In the genomic region with DNA sequence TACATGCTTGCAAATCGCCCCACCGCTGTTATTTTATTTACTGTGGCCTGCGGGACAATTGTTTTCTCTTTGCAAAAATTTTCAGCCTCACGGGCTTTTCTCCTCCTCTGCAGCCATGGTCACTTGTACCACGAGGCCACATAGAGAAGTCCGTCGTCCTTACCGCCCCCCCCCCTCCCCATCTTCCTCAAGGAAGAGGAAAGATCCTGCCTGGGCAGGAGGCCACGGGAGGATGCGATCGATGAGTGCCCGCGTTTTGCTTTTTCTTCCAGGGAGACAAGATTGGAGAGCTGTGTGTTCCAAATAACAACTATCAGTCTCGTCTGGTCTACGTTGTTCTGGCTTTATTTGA, we compare ENCODE assay signal across 10 mouse cellular contexts. TPM values are rescaled to one million over a fixed set of nuclear protein-coding genes. Genes with fewer than 3 reads are reported as not detected.
A peak's percentile ranks its signal among the peaks of the same experiment; 100 is the strongest.
DNase-seq lines count a peak whose midpoint lies in the region; ATAC-seq lines count a peak whose summit lies in the region.
"Had no signal": no experiment of that assay in that cellular context is flagged by ENCODE, and none has a peak within 500 bp of the region (broad histone marks: within the 10 kb centered on the region; RNA-seq: fewer than 3 reads in every experiment).

No protein-coding gene starts in this region.

- H3K27me3 ChIP-seq in heart, embryonic 16.5 days (ENCODE audit: control insufficient read depth, insufficient read depth, low read length): 0 out of 2 replicates have a peak, but pooled peaks cover 2% of the 10 kb centered on the region
- no peaks in the 10 kb centered on the region for H3K27me3 ChIP-seq in embryonic facial prominence, embryonic 11.5 days (ENCODE audit: control insufficient read depth, insufficient read depth, low read length)
- H3K27me3 ChIP-seq in hindbrain, embryonic 11.5 days (ENCODE audit: control insufficient read depth, insufficient read depth, low read length): no peaks in the 10 kb centered on the region
- H3K27me3 ChIP-seq in midbrain, embryonic 11.5 days (ENCODE audit: control insufficient read depth, insufficient read depth, low read length): no peaks in the 10 kb centered on the region

- H3K4me1 ChIP-seq in heart, embryonic 16.5 days (ENCODE audit: control insufficient read depth, insufficient read depth, low read length): peaks cover 6% of the 10 kb centered on the region; the same call in 1 of the 2 replicates
- H3K4me1 ChIP-seq in embryonic facial prominence, embryonic 11.5 days (ENCODE audit: control insufficient read depth, insufficient read depth, low read length): no peaks in the 10 kb centered on the region
- no peaks in the 10 kb centered on the region for H3K4me1 ChIP-seq in hindbrain, embryonic 11.5 days (replicated peaks; ENCODE audit: control insufficient read depth, insufficient read depth, low read length)
- H3K4me1 ChIP-seq in midbrain, embryonic 11.5 days (ENCODE audit: control insufficient read depth, insufficient read depth, low read length): peaks cover 8% of the 10 kb centered on the region

- DNase-seq in heart, adult 8-10 months (ENCODE audit: low spot score): no peak
- no peak for DNase-seq in embryonic facial prominence, embryonic 11.5 days (ENCODE audit: low spot score)
- DNase-seq in hindbrain, embryonic 11.5 days (ENCODE audit: low spot score): no peak
- no peak for DNase-seq in midbrain, embryonic 11.5 days (ENCODE audit: low spot score, missing footprints)
- DNase-seq in ovary, postnatal 14 days (ENCODE audit: low spot score): no peak
- no peak for DNase-seq in thymus, adult 18-20 months
- DNase-seq in testis, postnatal 14 days (ENCODE audit: low spot score): no peak
- DNase-seq: kidney, postnatal 36 days had no signal

- peak overlapping the region; percentile 51 for H3K4me3 ChIP-seq in heart, embryonic 16.5 days (ENCODE audit: low read length)
- H3K4me3 ChIP-seq in embryonic facial prominence, embryonic 11.5 days (ENCODE audit: low read depth, low read length): peak overlapping the region; percentile 23; the same call in 1 of the 2 replicates
- H3K4me3 ChIP-seq in hindbrain, embryonic 11.5 days (ENCODE audit: low read depth, low read length): 0 out of 2 replicates have a peak overlapping the region, but pooled peaks have one; percentile 12
- H3K4me3 ChIP-seq in midbrain, embryonic 11.5 days (ENCODE audit: low read depth, low read length): no peak overlapping the region; the same call in 1 of the 2 replicates

- no peak overlapping the region for H3K27ac ChIP-seq in heart, embryonic 16.5 days (ENCODE audit: low read length)
- no peak overlapping the region for H3K27ac ChIP-seq in embryonic facial prominence, embryonic 11.5 days (replicated peaks; ENCODE audit: low read depth, low read length)
- H3K27ac ChIP-seq in hindbrain, embryonic 11.5 days (ENCODE audit: low read depth, low read length): no peak overlapping the region
- H3K27ac ChIP-seq in midbrain, embryonic 11.5 days (ENCODE audit: low read depth, low read length): no peak overlapping the region; the same call in 1 of the 2 replicates

- H3K4me2 ChIP-seq in heart, embryonic 16.5 days (ENCODE audit: low read depth, low read length): peak overlapping the region; percentile 84
- peak overlapping the region; percentile 40 for H3K4me2 ChIP-seq in embryonic facial prominence, embryonic 11.5 days (ENCODE audit: low read depth, low read length)
- H3K4me2 ChIP-seq in hindbrain, embryonic 11.5 days (replicated peaks; ENCODE audit: low read depth, low read length): peak overlapping the region; percentile 40
- H3K4me2 ChIP-seq in midbrain, embryonic 11.5 days: peak overlapping the region; percentile 36

- H3K36me3 ChIP-seq in heart, embryonic 16.5 days (ENCODE audit: control insufficient read depth, insufficient read depth): no peaks in the 10 kb centered on the region
- no peaks in the 10 kb centered on the region for H3K36me3 ChIP-seq in embryonic facial prominence, embryonic 11.5 days (replicated peaks; ENCODE audit: control insufficient read depth, insufficient read depth, low read depth, low read length)
- no peaks in the 10 kb centered on the region for H3K36me3 ChIP-seq in hindbrain, embryonic 11.5 days (ENCODE audit: control insufficient read depth, insufficient read depth, low read length)
- no peaks in the 10 kb centered on the region for H3K36me3 ChIP-seq in midbrain, embryonic 11.5 days (ENCODE audit: control insufficient read depth, insufficient read depth, low read length)

- no peak for ATAC-seq in heart, embryonic 16.5 days (replicated peaks; ENCODE audit: extremely low read depth, insufficient read depth, low FRiP score)
- ATAC-seq in embryonic facial prominence, embryonic 11.5 days (replicated peaks; ENCODE audit: insufficient number of reproducible peaks, low FRiP score, low TSS enrichment, low read depth): 0 out of 2 replicates have a peak, but pooled peaks have one; percentile 26
- ATAC-seq in hindbrain, embryonic 11.5 days (ENCODE audit: low FRiP score): peak; percentile 81
- peak; percentile 65 for ATAC-seq in midbrain, embryonic 11.5 days (ENCODE audit: low FRiP score)

- WGBS in heart, embryonic 16.5 days: 18% methylated on average over 15 of the region's 15 CpGs
- WGBS in embryonic facial prominence, embryonic 11.5 days: 8% methylated on average over 15 of the region's 15 CpGs
- 9% methylated on average over 15 of the region's 15 CpGs for WGBS in hindbrain, embryonic 11.5 days
- 13% methylated on average over 15 of the region's 15 CpGs for WGBS in midbrain, embryonic 11.5 days

- H3K9me3 ChIP-seq in heart, embryonic 16.5 days (replicated peaks; ENCODE audit: control insufficient read depth, low read length): no peaks in the 10 kb centered on the region
- no peaks in the 10 kb centered on the region for H3K9me3 ChIP-seq in embryonic facial prominence, embryonic 11.5 days (replicated peaks; ENCODE audit: control insufficient read depth, low read length)
- no peaks in the 10 kb centered on the region for H3K9me3 ChIP-seq in hindbrain, embryonic 11.5 days (ENCODE audit: control insufficient read depth, low read length)
- H3K9me3 ChIP-seq in midbrain, embryonic 11.5 days (ENCODE audit: control insufficient read depth, low read length): no peaks in the 10 kb centered on the region

- H3K9ac ChIP-seq in heart, embryonic 16.5 days (ENCODE audit: low read length): peak overlapping the region; percentile 68
- peak overlapping the region; percentile 65 for H3K9ac ChIP-seq in embryonic facial prominence, embryonic 11.5 days (replicated peaks; ENCODE audit: low read length)
- peak overlapping the region; percentile 40; the same call in 1 of the 2 replicates for H3K9ac ChIP-seq in hindbrain, embryonic 11.5 days (ENCODE audit: low read depth, low read length)
- peak overlapping the region; percentile 62 for H3K9ac ChIP-seq in midbrain, embryonic 11.5 days (ENCODE audit: low read length)

RNA-seq across cellular contexts. Expression of a gene that starts 42.2 kb away (rescaled TPM):
- polyA plus RNA-seq in heart, embryonic 16.5 days (2015; fragmentation: Nextera tagmentation; extraction: Ambion mirVana): 0.09 and 0.27 TPM in 2 replicates
- under 1 TPM in 1 of 4 experiments, not detected in 3; 0.20 TPM for total RNA-seq in heart, adult 8-10 months (2022)
- 13.2 and 13.7 TPM in 2 replicates for polyA plus RNA-seq in embryonic facial prominence, embryonic 11.5 days (2014; fragmentation: Nextera tagmentation; extraction: Ambion mirVana)
- polyA plus RNA-seq in hindbrain, embryonic 11.5 days (2014; fragmentation: Nextera tagmentation; extraction: Ambion mirVana): 25.1 and 36.7 TPM in 2 replicates
- polyA plus RNA-seq in midbrain, embryonic 11.5 days (2014; fragmentation: Nextera tagmentation; extraction: Ambion mirVana): 48.7 and 49.5 TPM in 2 replicates
- total RNA-seq: megakaryocyte-erythroid progenitor cell, adult 5-6 weeks had no signal

Comparison
In these comparisons a context has a peak if more than half of its experiments do, and no peak if none do; other contexts are left out.
1. RNA of a gene that starts 42.2 kb away (polyA plus RNA-seq): 48.7 to 49.5 TPM in midbrain, embryonic 11.5 days, 25.1 to 36.7 TPM in hindbrain, embryonic 11.5 days and 13.2 to 13.7 TPM in embryonic facial prominence, embryonic 11.5 days; 0.09 to 0.27 TPM in heart, embryonic 16.5 days; every median in the first group is over 10 times any median in the second.
2. Peak in every context shown above with its lines, with median percentiles within 50 percentile points of each other: H3K4me2 ChIP-seq and H3K9ac ChIP-seq.